Mouse (Mus musculus): Measurements from ENCODE around the gene Spon1. TPM values are rescaled to one million over a fixed set of nuclear protein-coding genes. Genes with fewer than 3 reads are reported as not detected.

Gene Spon1
- total and polyA plus RNA-seq, 2 experiments from 2014 or later = 20.7 to 21.6 TPM

DNA sequence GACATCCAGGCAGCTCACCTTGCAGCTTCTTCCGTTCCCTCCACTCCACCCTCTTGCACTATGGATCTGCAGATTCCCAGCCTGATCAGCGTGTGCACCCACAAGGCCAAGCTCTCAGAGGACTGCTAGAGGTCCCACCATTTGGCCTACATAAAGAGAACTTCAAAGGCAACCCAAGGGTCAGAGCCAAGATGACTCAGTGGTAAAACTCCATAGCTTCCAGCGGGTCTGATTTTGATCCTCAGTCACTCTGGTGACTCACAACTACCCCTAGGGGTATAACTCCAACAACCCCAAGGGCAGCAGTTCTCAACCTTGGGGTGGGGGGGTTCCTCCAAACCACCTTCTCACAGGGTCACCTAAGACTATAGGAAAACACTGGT, 304.7 kb downstream of the Spon1 start:
- Histone ChIP-seq H3K27me3 (ENCODE audit: control insufficient read depth, insufficient read depth, low read length) (no peaks in the 10 kb centered on the region), H3K4me1 (ENCODE audit: control insufficient read depth, insufficient read depth) (peaks cover 28% of the 10 kb centered on the region), H3K36me3 (replicated peaks; ENCODE audit: control insufficient read depth, insufficient read depth, low read length) (no peaks in the 10 kb centered on the region), H3K9ac (replicated peaks; ENCODE audit: low read depth, low read length) (no peak overlapping the region), H3K4me3 (ENCODE audit: low read depth, low read length) (no peak overlapping the region), H3K9me3 (replicated peaks; ENCODE audit: control insufficient read depth, low read length) (no peaks in the 10 kb centered on the region), H3K27ac (ENCODE audit: low read depth) (no peak overlapping the region), H3K4me2 (ENCODE audit: low read depth, low read length) (no peak overlapping the region)
- no peak for ATAC-seq (ENCODE audit: insufficient read depth, low read depth)
- no peak for DNase-seq (ENCODE audit: low spot score)
- whole genome bisulfite sequencing = 79% methylated on average over 3 of the region's 3 CpGs
- TF ChIP-seq EP300 (IDR thresholded peaks at IDR 0.05; ENCODE audit: low read depth) (no peak), CTCF (IDR thresholded peaks at IDR 0.05; ENCODE audit: low read depth) (no peak)

DNA sequence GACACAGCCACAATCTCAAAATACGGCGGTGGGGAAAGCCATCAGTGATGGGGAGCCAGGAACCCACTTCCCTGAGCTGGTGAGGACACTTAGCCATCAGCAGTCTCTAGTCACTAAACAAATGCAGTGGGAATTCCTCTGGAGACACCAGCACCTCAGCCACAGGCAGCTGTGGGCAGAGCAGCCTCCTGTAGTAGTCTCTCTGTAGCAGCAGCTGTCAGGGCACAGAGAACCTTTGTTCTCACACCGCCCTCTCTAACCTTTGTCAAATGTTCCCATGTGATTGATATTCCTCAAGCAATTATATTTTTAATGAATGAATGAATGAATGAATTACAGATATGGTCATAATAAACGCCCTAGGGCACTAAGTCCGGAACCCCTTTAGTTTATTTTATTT, 305.6 kb downstream of the Spon1 start:
- 0 out of 2 replicates have a peak overlapping the region, but pooled peaks have one; percentile 7 for H3K9ac ChIP-seq (replicated peaks; ENCODE audit: low read depth, low read length)
- no peaks in the 10 kb centered on the region for H3K9me3 ChIP-seq (replicated peaks; ENCODE audit: control insufficient read depth, low read length)
- peak overlapping the region; percentile 57; the same call in 1 of the 2 replicates for H3K27ac ChIP-seq (ENCODE audit: low read depth)
- WGBS = 86% methylated on average over 5 of the region's 5 CpGs
- H3K4me1 ChIP-seq (ENCODE audit: control insufficient read depth, insufficient read depth) = peaks cover 20% of the 10 kb centered on the region
- TF ChIP-seq CTCF (IDR thresholded peaks at IDR 0.05; ENCODE audit: low read depth) (no peak), EP300 (IDR thresholded peaks at IDR 0.05; ENCODE audit: low read depth) (no peak)
- H3K4me2 ChIP-seq (ENCODE audit: low read depth, low read length) = no peak overlapping the region
- H3K27me3 ChIP-seq (ENCODE audit: control insufficient read depth, insufficient read depth, low read length) = no peaks in the 10 kb centered on the region
- no peak overlapping the region for H3K4me3 ChIP-seq (ENCODE audit: low read depth, low read length)
- no peaks in the 10 kb centered on the region for H3K36me3 ChIP-seq (replicated peaks; ENCODE audit: control insufficient read depth, insufficient read depth, low read length)
- ATAC-seq (ENCODE audit: insufficient read depth, low read depth) (no peak), DNase-seq (ENCODE audit: low spot score) (no peak)

DNA sequence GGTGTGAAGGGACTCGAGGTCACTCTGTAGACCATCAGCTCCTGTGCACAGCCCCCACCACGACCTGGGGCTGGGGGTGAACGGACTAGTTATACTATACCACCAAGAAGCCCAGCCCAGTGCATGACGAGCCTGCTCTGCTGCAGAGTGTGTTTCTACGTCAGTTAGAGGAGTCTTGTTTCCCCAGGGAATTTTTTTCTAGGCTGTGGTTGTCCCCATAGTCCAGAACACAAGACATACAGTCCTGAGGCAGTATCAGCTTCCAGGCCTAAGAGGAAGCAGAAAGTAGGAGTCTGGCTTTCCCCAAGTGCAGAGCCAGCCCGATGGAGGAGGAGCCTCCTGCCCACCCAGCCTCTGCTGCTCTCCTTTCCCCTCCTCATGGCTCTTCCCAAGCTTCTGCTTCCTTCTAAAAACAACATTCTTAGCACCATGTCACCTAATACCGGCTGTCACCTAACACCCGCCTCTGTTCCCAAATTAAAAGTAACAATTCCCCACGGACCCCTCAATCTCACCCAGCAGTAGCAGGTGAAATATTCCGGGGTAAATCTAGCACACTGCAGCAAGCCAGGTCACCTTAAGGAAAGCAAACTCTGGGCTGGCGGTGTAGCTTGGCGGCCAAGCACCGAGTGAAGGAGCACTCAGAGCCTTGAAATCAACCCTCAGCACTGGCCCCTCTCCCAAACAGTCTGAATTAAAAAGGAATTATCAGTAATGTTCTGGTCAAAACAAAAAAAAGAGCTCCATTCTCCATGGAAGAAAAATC, 306.2 kb downstream of the Spon1 start:
- 22% methylated on average over 13 of the region's 13 CpGs for WGBS
- no peaks in the 10 kb centered on the region for H3K36me3 ChIP-seq (replicated peaks; ENCODE audit: control insufficient read depth, insufficient read depth, low read length)
- peak; percentile 39 for DNase-seq (ENCODE audit: low spot score)
- peak; percentile 69 for ATAC-seq (ENCODE audit: insufficient read depth, low read depth)
- peak overlapping the region; percentile 7; the same call in 1 of the 2 replicates for H3K9ac ChIP-seq (replicated peaks; ENCODE audit: low read depth, low read length)
- peak overlapping the region; percentile 57 for H3K27ac ChIP-seq (ENCODE audit: low read depth)
- H3K4me3 ChIP-seq (ENCODE audit: low read depth, low read length) = peak overlapping the region; percentile 12; the same call in 1 of the 2 replicates
- peaks cover 17% of the 10 kb centered on the region for H3K4me1 ChIP-seq (ENCODE audit: control insufficient read depth, insufficient read depth)
- peak overlapping the region; percentile 44 for H3K4me2 ChIP-seq (ENCODE audit: low read depth, low read length)
- no peaks in the 10 kb centered on the region for H3K9me3 ChIP-seq (replicated peaks; ENCODE audit: control insufficient read depth, low read length)
- TF ChIP-seq EP300 (IDR thresholded peaks at IDR 0.05; ENCODE audit: low read depth) (no peak), CTCF (IDR thresholded peaks at IDR 0.05; ENCODE audit: low read depth) (no peak)
- no peaks in the 10 kb centered on the region for H3K27me3 ChIP-seq (ENCODE audit: control insufficient read depth, insufficient read depth, low read length)

DNA sequence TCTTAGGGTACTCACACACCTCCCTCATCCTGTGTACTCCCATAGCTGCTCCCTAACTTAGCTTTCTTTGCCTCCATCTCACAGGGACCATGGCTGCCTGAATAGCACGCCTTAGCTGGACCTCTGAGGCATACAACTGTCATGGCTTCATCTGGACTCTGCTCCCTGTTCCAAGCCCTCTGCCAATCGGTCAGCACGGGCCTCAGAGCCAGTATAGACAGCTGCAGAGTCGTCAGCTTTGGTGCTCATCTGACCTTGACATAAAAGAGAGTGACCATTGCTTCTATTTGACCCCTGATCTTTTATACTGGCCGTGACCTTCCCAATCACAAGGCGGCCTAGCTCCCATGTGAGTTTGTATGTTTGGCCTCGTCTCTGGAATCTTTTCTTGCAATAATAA, 308.3 kb downstream of the Spon1 start:
- ATAC-seq (ENCODE audit: insufficient read depth, low read depth) = no peak
- Histone ChIP-seq H3K4me1 (ENCODE audit: control insufficient read depth, insufficient read depth) (peaks cover 17% of the 10 kb centered on the region), H3K4me3 (ENCODE audit: low read depth, low read length) (no peak overlapping the region), H3K9ac (replicated peaks; ENCODE audit: low read depth, low read length) (no peak overlapping the region), H3K36me3 (replicated peaks; ENCODE audit: control insufficient read depth, insufficient read depth, low read length) (no peaks in the 10 kb centered on the region), H3K27ac (ENCODE audit: low read depth) (no peak overlapping the region), H3K9me3 (replicated peaks; ENCODE audit: control insufficient read depth, low read length) (no peaks in the 10 kb centered on the region), H3K27me3 (ENCODE audit: control insufficient read depth, insufficient read depth, low read length) (no peaks in the 10 kb centered on the region), H3K4me2 (ENCODE audit: low read depth, low read length) (no peak overlapping the region)
- TF ChIP-seq CTCF (IDR thresholded peaks at IDR 0.05; ENCODE audit: low read depth) = no peak
- TF ChIP-seq EP300 (IDR thresholded peaks at IDR 0.05; ENCODE audit: low read depth) = no peak
- DNase-seq (ENCODE audit: low spot score) = no peak
- WGBS = 72% methylated on average over 7 of the region's 7 CpGs

DNA sequence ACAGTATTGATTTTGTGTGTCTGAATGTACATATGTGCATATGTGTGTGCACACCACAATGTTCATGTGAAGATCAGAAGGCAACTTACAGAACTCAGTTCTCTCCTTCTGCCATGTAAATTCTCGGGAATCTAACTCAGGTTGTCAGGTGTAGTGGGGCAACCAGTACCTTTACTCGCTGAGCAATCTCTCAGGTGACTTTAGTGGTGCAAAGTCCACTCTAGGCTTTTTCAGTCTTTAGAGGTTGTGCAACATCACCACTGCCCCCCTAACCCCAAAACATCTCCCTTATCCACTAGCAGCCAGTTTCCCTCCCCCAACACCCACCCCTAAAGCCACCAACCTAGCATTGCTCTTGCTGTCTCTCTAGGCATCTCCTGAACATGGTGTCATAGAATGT, 308.8 kb downstream of the Spon1 start:
- TF ChIP-seq EP300 (IDR thresholded peaks at IDR 0.05; ENCODE audit: low read depth) = no peak
- TF ChIP-seq CTCF (IDR thresholded peaks at IDR 0.05; ENCODE audit: low read depth) = no peak
- DNase-seq (ENCODE audit: low spot score) = no peak
- Histone ChIP-seq H3K27me3 (ENCODE audit: control insufficient read depth, insufficient read depth, low read length) (no peaks in the 10 kb centered on the region), H3K36me3 (replicated peaks; ENCODE audit: control insufficient read depth, insufficient read depth, low read length) (no peaks in the 10 kb centered on the region), H3K4me3 (ENCODE audit: low read depth, low read length) (no peak overlapping the region), H3K4me2 (ENCODE audit: low read depth, low read length) (no peak overlapping the region), H3K4me1 (ENCODE audit: control insufficient read depth, insufficient read depth) (peaks cover 17% of the 10 kb centered on the region), H3K27ac (ENCODE audit: low read depth) (no peak overlapping the region), H3K9ac (replicated peaks; ENCODE audit: low read depth, low read length) (no peak overlapping the region), H3K9me3 (replicated peaks; ENCODE audit: control insufficient read depth, low read length) (no peaks in the 10 kb centered on the region)
- WGBS = 86% methylated on average over 2 of the region's 2 CpGs
- ATAC-seq (ENCODE audit: insufficient read depth, low read depth) = no peak

- ATAC-seq (ENCODE audit: insufficient read depth, low read depth) = no peak
- 91% methylated on average over 4 of the region's 4 CpGs for WGBS
- H3K27ac ChIP-seq (ENCODE audit: low read depth) = no peak overlapping the region
Measured at GRCm38 (mm10) chr7:114079343-114079742, 313.5 kb downstream of the Spon1 start.

More at GRCm38 (mm10) chr7:114079343-114079742, 313.5 kb downstream of the Spon1 start:
- DNase-seq (ENCODE audit: low spot score) = no peak
- Histone ChIP-seq H3K27me3 (ENCODE audit: control insufficient read depth, insufficient read depth, low read length) (no peaks in the 10 kb centered on the region), H3K4me1 (ENCODE audit: control insufficient read depth, insufficient read depth) (no peaks in the 10 kb centered on the region), H3K4me2 (ENCODE audit: low read depth, low read length) (no peak overlapping the region), H3K4me3 (ENCODE audit: low read depth, low read length) (no peak overlapping the region), H3K9ac (replicated peaks; ENCODE audit: low read depth, low read length) (no peak overlapping the region), H3K36me3 (replicated peaks; ENCODE audit: control insufficient read depth, insufficient read depth, low read length) (no peaks in the 10 kb centered on the region), H3K9me3 (replicated peaks; ENCODE audit: control insufficient read depth, low read length) (no peaks in the 10 kb centered on the region)
- TF ChIP-seq EP300 (IDR thresholded peaks at IDR 0.05; ENCODE audit: low read depth) (no peak), CTCF (IDR thresholded peaks at IDR 0.05; ENCODE audit: low read depth) (no peak)
